Mouse (Mus musculus) heart, adult 2 months (tissue): ENCODE results near the gene Glul.
"Not testable (repeated sequence)": the region's sequence is repeated elsewhere in the genome, so short reads cannot be mapped to it uniquely, and the experiment has no call there.

Experiments
- EP300 ChIP-seq: fragments of 200-500 bp; IDR thresholded peaks from 2 replicates; pipeline ENCODE4 v1.6.1; 2011; ENCODE audit warnings: low read depth, low read length, control low read depth; ENCODE audit not compliant: insufficient read depth
- POLR2A ChIP-seq: fragments of 200-500 bp; IDR thresholded peaks from 2 replicates; pipeline ENCODE4 v1.6.1; 2011; ENCODE audit warnings: mild to moderate bottlenecking, low read depth, low read length, control low read depth; ENCODE audit not compliant: insufficient read depth

- not testable (repeated sequence) for TF ChIP-seq EP300, POLR2A
Observed at GRCm38 (mm10) chr1:153852696-153853095, 47.0 kb upstream of the Glul start.
